ENCODE assay signal across 16 mouse cellular contexts in the genomic region with DNA sequence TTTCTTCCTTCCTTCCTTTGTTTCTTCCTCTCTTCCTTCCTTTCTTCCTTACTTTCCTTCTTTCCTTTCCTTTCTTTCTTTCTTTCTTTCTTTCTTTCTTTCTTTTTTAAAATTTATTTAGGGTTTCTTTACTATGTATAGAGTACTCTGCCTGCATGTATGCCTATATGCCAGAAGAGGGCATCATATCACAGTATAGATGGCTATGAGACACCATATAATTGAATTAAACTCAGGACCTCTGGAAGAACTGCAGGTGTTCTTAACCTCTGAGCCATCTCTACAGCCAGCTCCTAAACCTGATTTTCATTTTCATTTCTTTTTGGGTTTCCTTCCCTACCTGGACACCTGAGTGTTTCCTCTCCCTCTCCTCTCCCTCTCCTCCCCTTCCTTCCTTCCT. TPM values are rescaled to one million over a fixed set of nuclear protein-coding genes. Genes with fewer than 3 reads are reported as not detected.
DNase-seq lines count a peak whose midpoint lies in the region; ATAC-seq and TF ChIP-seq lines count a peak whose summit lies in the region.
"Had no signal": no experiment of that assay in that cellular context is flagged by ENCODE, and none has a peak within 500 bp of the region (broad histone marks: within the 10 kb centered on the region; RNA-seq: fewer than 3 reads in every experiment).

No protein-coding gene starts in this region.

- no peak overlapping the region for H3K4me2 ChIP-seq in embryonic facial prominence, embryonic 11.5 days (ENCODE audit: low read depth, low read length)
- no peak overlapping the region for H3K4me2 ChIP-seq in liver, postnatal 0 days (ENCODE audit: low read depth, low read length)
- H3K4me2 ChIP-seq: kidney, embryonic 15.5 days; liver, embryonic 15.5 days; midbrain, embryonic 11.5 days; neural tube, embryonic 15.5 days had no signal

- H3K27ac ChIP-seq in embryonic facial prominence, embryonic 11.5 days (replicated peaks; ENCODE audit: low read depth, low read length), result no peak overlapping the region
- H3K27ac ChIP-seq in embryonic facial prominence, embryonic 10.5 days (replicated peaks), result no peak overlapping the region
- no peak overlapping the region for H3K27ac ChIP-seq in liver, postnatal 0 days (ENCODE audit: low read depth)
- H3K27ac ChIP-seq: kidney, embryonic 15.5 days; liver, embryonic 15.5 days; neural tube, embryonic 15.5 days had no signal

- no peaks in the 10 kb centered on the region for H3K4me1 ChIP-seq in embryonic facial prominence, embryonic 11.5 days (ENCODE audit: control insufficient read depth, insufficient read depth, low read length)
- no peaks in the 10 kb centered on the region; the same call in 1 of the 2 replicates for H3K4me1 ChIP-seq in embryonic facial prominence, embryonic 10.5 days
- peaks cover 4% of the 10 kb centered on the region; the same call in 1 of the 2 replicates for H3K4me1 ChIP-seq in liver, postnatal 0 days (ENCODE audit: insufficient read depth)
- H3K4me1 ChIP-seq: kidney, embryonic 15.5 days had no signal

- no peak for ATAC-seq in embryonic facial prominence, embryonic 11.5 days (replicated peaks; ENCODE audit: insufficient number of reproducible peaks, low FRiP score, low TSS enrichment, low read depth)
- ATAC-seq in liver, postnatal 0 days, result no peak

- no peaks in the 10 kb centered on the region for H3K36me3 ChIP-seq in embryonic facial prominence, embryonic 11.5 days (replicated peaks; ENCODE audit: control insufficient read depth, insufficient read depth, low read depth, low read length)
- H3K36me3 ChIP-seq in embryonic facial prominence, embryonic 10.5 days (replicated peaks), result no peaks in the 10 kb centered on the region
- H3K36me3 ChIP-seq in liver, postnatal 0 days (replicated peaks; ENCODE audit: insufficient read depth, low read length), result no peaks in the 10 kb centered on the region
- H3K36me3 ChIP-seq: kidney, embryonic 15.5 days; liver, embryonic 15.5 days; neural tube, embryonic 15.5 days had no signal

- no peak for TF ChIP-seq EP300 in liver, postnatal 0 days (IDR thresholded peaks at IDR 0.05; ENCODE audit: low read depth)

- peak; percentile 55 for TF ChIP-seq CTCF in liver, postnatal 0 days (IDR thresholded peaks at IDR 0.05; ENCODE audit: low read depth)

- no peaks in the 10 kb centered on the region for H3K9me3 ChIP-seq in embryonic facial prominence, embryonic 11.5 days (replicated peaks; ENCODE audit: control insufficient read depth, low read length)
- H3K9me3 ChIP-seq in embryonic facial prominence, embryonic 10.5 days, result no peaks in the 10 kb centered on the region
- no peaks in the 10 kb centered on the region for H3K9me3 ChIP-seq in liver, postnatal 0 days (ENCODE audit: low read length)
- H3K9me3 ChIP-seq: kidney, embryonic 15.5 days; liver, embryonic 15.5 days; neural tube, embryonic 15.5 days had no signal

- peak; percentile 26 for DNase-seq in embryonic facial prominence, embryonic 11.5 days (ENCODE audit: low spot score)
- no peak for DNase-seq in embryonic facial prominence, embryonic 10.5 days (ENCODE audit: low spot score)
- no peak for DNase-seq in liver, postnatal 0 days
- DNase-seq in liver (no peak), R1 (ENCODE audit: low read depth, low spot score) (peak; percentile 54)
- peak; percentile 36 for DNase-seq in retina, postnatal 1 day
- DNase-seq in spleen, postnatal 36 days (ENCODE audit: low spot score in 2 of 2), result no peak
- no peak for DNase-seq in gastrocnemius, adult 8-10 months (ENCODE audit: low spot score in 2 of 2)
- DNase-seq: B cell, adult 2 months; cerebellum, adult 11 months; gastrocnemius, postnatal 10 days; thymus, postnatal 14 days had no signal

- no peaks in the 10 kb centered on the region for H3K27me3 ChIP-seq in embryonic facial prominence, embryonic 11.5 days (ENCODE audit: control insufficient read depth, insufficient read depth, low read length)
- no peaks in the 10 kb centered on the region for H3K27me3 ChIP-seq in embryonic facial prominence, embryonic 10.5 days (replicated peaks; ENCODE audit: low read depth, poor library complexity, severe bottlenecking)
- no peaks in the 10 kb centered on the region for H3K27me3 ChIP-seq in liver, postnatal 0 days (ENCODE audit: insufficient read depth, low read length)
- H3K27me3 ChIP-seq: kidney, embryonic 15.5 days; neural tube, embryonic 15.5 days had no signal

- no peak overlapping the region for H3K9ac ChIP-seq in embryonic facial prominence, embryonic 11.5 days (replicated peaks; ENCODE audit: low read length)
- H3K9ac ChIP-seq in liver, postnatal 0 days (replicated peaks), result no peak overlapping the region
- H3K9ac ChIP-seq: kidney, embryonic 15.5 days; liver, embryonic 15.5 days; neural tube, embryonic 15.5 days had no signal

- H3K4me3 ChIP-seq in embryonic facial prominence, embryonic 11.5 days (ENCODE audit: low read depth, low read length), result no peak overlapping the region
- no peak overlapping the region for H3K4me3 ChIP-seq in embryonic facial prominence, embryonic 10.5 days
- no peak overlapping the region for H3K4me3 ChIP-seq in liver, postnatal 0 days (ENCODE audit: low read depth, low read length)
- H3K4me3 ChIP-seq: kidney, embryonic 15.5 days; liver, embryonic 15.5 days; neural tube, embryonic 15.5 days had no signal

RNA-seq across cellular contexts. Expression of a gene that starts 6.5 kb away (rescaled TPM):
- polyA plus RNA-seq in embryonic facial prominence, embryonic 11.5 days (2014; fragmentation: Nextera tagmentation; extraction: Ambion mirVana), result 16.2 and 18.5 TPM in 2 replicates
- polyA plus RNA-seq in embryonic facial prominence, embryonic 10.5 days (2016; fragmentation: Nextera tagmentation; extraction: Ambion mirVana), result 14.2 TPM in 2 replicates
- 38.9 and 39.5 TPM in 2 replicates for polyA plus RNA-seq in liver, postnatal 0 days (2015; fragmentation: Nextera tagmentation; extraction: Ambion mirVana)
- 10 to 100 TPM; 62.3 to 85.2 (median 73.5) TPM for total RNA-seq in gastrocnemius, adult 8-10 months (2022)

RNA-seq across cellular contexts. Expression of a gene that starts 22.4 kb away (rescaled TPM):
- 32.2 and 34.4 TPM in 2 replicates for polyA plus RNA-seq in embryonic facial prominence, embryonic 11.5 days (2014; fragmentation: Nextera tagmentation; extraction: Ambion mirVana)
- polyA plus RNA-seq in embryonic facial prominence, embryonic 10.5 days (2016; fragmentation: Nextera tagmentation; extraction: Ambion mirVana), result 30.9 and 31.8 TPM in 2 replicates
- polyA plus RNA-seq in liver, postnatal 0 days (2015; fragmentation: Nextera tagmentation; extraction: Ambion mirVana), result 9.9 and 10.2 TPM in 2 replicates
- 1 to 10 TPM; 2.6 to 4.4 (median 3.2) TPM for total RNA-seq in gastrocnemius, adult 8-10 months (2022)

Comparison
In these comparisons a context has a peak if more than half of its experiments do, and no peak if none do; other contexts are left out.
1. DNase-seq: peak in embryonic facial prominence, embryonic 11.5 days (single experiment), R1 (single experiment) and retina, postnatal 1 day (single experiment); none in embryonic facial prominence, embryonic 10.5 days (single experiment), liver, postnatal 0 days (single experiment), liver (single experiment), spleen, postnatal 36 days (0 of 2) and gastrocnemius, adult 8-10 months (0 of 2).